Mouse (Mus musculus): ENCODE results near the gene Gm49392. TPM values are rescaled to one million over a fixed set of nuclear protein-coding genes. Genes with fewer than 3 reads are reported as not detected.

Gene Gm49392
- 0.33 TPM for polyA plus RNA-seq (2014; fragmentation: Illumina TruSeq; extraction: RNeasy Lipid Tissue Mini Kit (QIAGEN cat#74804); ENCODE audit: low replicate concordance)

GRCm38 (mm10) chr13:60896794-60897193 lies at the start of gene Gm49392:
Gene Gm49392, minus strand, starts transcription at chr13:60896894.

DNA sequence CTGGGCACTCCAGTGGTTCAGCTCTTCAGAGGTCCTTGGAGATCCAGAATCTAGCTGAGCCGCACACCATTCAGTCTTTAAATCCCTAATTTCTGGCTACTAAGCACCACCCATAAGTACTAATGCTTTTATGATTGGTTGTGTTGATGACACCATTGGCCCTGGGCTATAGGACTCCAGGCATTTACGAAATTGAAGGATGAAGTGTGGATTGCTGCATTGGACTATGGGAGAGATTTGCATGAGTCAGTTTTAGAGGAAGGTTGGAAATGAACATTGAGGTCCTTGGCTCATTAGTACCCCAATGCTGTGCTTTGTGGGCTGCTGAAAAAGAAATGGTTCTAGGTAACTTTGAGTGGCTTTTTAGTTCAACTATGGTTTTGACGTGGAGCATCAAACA lies 45.2 kb upstream of the Gm49392 start, which contains the start of gene Tpbpa:
TSS of gene Tpbpa (minus strand) at position 101 of the 400 bp plus-strand sequence.

GRCm38 (mm10) chr13:60936500-60936901 lies 39.8 kb upstream of the Gm49392 start, which contains the start of the genes Gm49391 and Ctla2a:
Gene Gm49391, minus strand, starts transcription at chr13:60936571.
Gene Ctla2a, minus strand, starts transcription at chr13:60936625.

GRCm38 (mm10) chr13:60935490-60935889 lies 38.8 kb upstream of the Gm49392 start, which contains the start of gene Gm49393:
Gene Gm49393, minus strand, starts transcription at chr13:60935590.

DNA sequence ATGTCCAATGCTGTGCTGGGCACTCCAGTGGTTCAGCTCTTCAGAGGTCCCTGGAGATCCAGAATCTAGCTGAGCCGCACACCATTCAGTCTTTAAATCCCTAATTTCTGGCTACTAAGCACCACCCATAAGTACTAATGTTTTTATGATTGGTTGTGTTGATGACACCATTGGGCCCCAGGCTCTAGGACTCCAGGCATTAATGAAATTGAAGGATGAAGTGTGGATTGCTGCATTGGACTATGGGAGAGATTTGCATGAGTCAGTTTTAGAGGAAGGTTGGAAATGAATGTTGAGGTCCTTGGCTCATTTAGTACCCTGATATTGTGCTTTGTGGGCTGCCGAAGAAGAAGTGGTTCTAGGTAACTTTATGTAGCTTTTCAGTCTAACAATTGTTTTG lies 8.1 kb upstream of the Gm49392 start, which contains the start of gene Tpbpb:
TSS of gene Tpbpb (minus strand) at position 101 of the 400 bp plus-strand sequence.

GRCm38 (mm10) chr13:60897328-60897727 lies 634 bp upstream of the Gm49392 start, which contains the start of gene Ctla2b:
Gene Ctla2b, minus strand, starts transcription at chr13:60897447.

GRCm38 (mm10) chr13:60864281-60864680 lies 32.4 kb downstream of the Gm49392 start, which contains the start of gene 4930486L24Rik:
Gene 4930486L24Rik, minus strand, starts transcription at chr13:60864475.

DNA sequence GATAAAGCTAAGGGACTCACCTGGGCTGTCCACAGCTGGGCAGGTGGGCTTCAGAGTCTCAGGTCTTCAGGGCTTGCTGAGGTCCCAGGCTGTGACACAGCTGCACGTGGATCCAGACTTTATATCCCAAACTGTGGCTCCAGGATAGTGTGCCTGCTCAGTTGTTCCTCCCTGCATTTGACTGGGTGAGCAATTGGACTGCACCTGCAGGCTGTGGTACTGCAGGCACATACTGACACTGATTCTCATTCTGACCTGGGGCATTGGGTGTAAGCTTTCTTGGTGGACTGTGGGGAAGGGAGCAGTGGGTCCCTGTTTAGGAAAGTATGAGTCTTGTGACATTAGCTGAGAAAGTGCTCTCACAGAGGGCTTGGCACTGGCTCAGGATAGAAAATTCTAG lies 93.9 kb downstream of the Gm49392 start, which contains the start of gene Ctsll3:
TSS of gene Ctsll3 (minus strand) at position 101 of the 400 bp plus-strand sequence.

Other genes with a start within 250 kb of the Gm49392 start
- not detected for gene BC051665, start 110.5 kb downstream of the Gm49392 start, polyA plus RNA-seq (2014; fragmentation: Illumina TruSeq; extraction: RNeasy Lipid Tissue Mini Kit (QIAGEN cat#74804); ENCODE audit: low replicate concordance)
- not detected for gene Ctsll3, start 94.0 kb downstream of the Gm49392 start, polyA plus RNA-seq (2014; fragmentation: Illumina TruSeq; extraction: RNeasy Lipid Tissue Mini Kit (QIAGEN cat#74804); ENCODE audit: low replicate concordance)
- not detected for gene 4930486L24Rik, start 32.4 kb downstream of the Gm49392 start, polyA plus RNA-seq (2014; fragmentation: Illumina TruSeq; extraction: RNeasy Lipid Tissue Mini Kit (QIAGEN cat#74804); ENCODE audit: low replicate concordance)
- gene Ctla2b, start 553 bp upstream of the Gm49392 start, polyA plus RNA-seq (2014; fragmentation: Illumina TruSeq; extraction: RNeasy Lipid Tissue Mini Kit (QIAGEN cat#74804); ENCODE audit: low replicate concordance) = 4.1 TPM
- not detected for gene Tpbpb, start 8.0 kb upstream of the Gm49392 start, polyA plus RNA-seq (2014; fragmentation: Illumina TruSeq; extraction: RNeasy Lipid Tissue Mini Kit (QIAGEN cat#74804); ENCODE audit: low replicate concordance)
- not detected for gene Gm49393, start 38.7 kb upstream of the Gm49392 start, polyA plus RNA-seq (2014; fragmentation: Illumina TruSeq; extraction: RNeasy Lipid Tissue Mini Kit (QIAGEN cat#74804); ENCODE audit: low replicate concordance)
- 7.6 TPM for gene Gm49391, start 39.7 kb upstream of the Gm49392 start, polyA plus RNA-seq (2014; fragmentation: Illumina TruSeq; extraction: RNeasy Lipid Tissue Mini Kit (QIAGEN cat#74804); ENCODE audit: low replicate concordance)
- gene Ctla2a, start 39.7 kb upstream of the Gm49392 start, polyA plus RNA-seq (2014; fragmentation: Illumina TruSeq; extraction: RNeasy Lipid Tissue Mini Kit (QIAGEN cat#74804); ENCODE audit: low replicate concordance) = 9.5 TPM
- not detected for gene Tpbpa, start 45.1 kb upstream of the Gm49392 start, polyA plus RNA-seq (2014; fragmentation: Illumina TruSeq; extraction: RNeasy Lipid Tissue Mini Kit (QIAGEN cat#74804); ENCODE audit: low replicate concordance)
- gene Ctsj, start 109.1 kb upstream of the Gm49392 start, polyA plus RNA-seq (2014; fragmentation: Illumina TruSeq; extraction: RNeasy Lipid Tissue Mini Kit (QIAGEN cat#74804); ENCODE audit: low replicate concordance) = not detected
- gene Ctsq, start 143.7 kb upstream of the Gm49392 start, polyA plus RNA-seq (2014; fragmentation: Illumina TruSeq; extraction: RNeasy Lipid Tissue Mini Kit (QIAGEN cat#74804); ENCODE audit: low replicate concordance) = not detected

Data from small intestine, adult 10 weeks (tissue).